Mouse (Mus musculus) stomach, postnatal 0 days (tissue): Measurements from ENCODE around the gene Garem2. TPM values are rescaled to one million over a fixed set of nuclear protein-coding genes. Genes with fewer than 3 reads are reported as not detected.
"Not testable (repeated sequence)": the region's sequence is repeated elsewhere in the genome, so short reads cannot be mapped to it uniquely, and the experiment has no call there.

Source experiments
- ATAC-seq: fragments of 200-750 bp; cut with Nextera tagmentation; 2 replicates; pipeline ENCODE4 v1.8.0; 2017; ENCODE audit not compliant: low FRiP score, low TSS enrichment
- DNase-seq: peaks from one replicate; pipeline ENCODE4 v3.0.0-alpha.2; 2016; ENCODE audit warnings: low spot score
- H3K27ac ChIP-seq: fragments of 300-500 bp; sonication (generic); replicated peaks from 2 replicates; pipeline ENCODE4 v1.5.1; 2014; ENCODE audit warnings: mild to moderate bottlenecking, control low read depth
- H3K27me3 ChIP-seq: fragments of 300-500 bp; sonication (generic); 2 replicates; pipeline ENCODE4 v1.6.1; 2014; ENCODE audit warnings: low read length; ENCODE audit not compliant: control insufficient read depth, insufficient read depth
- H3K36me3 ChIP-seq: fragments of 300-500 bp; sonication (generic); 2 replicates; pipeline ENCODE4 v1.6.1; 2014; ENCODE audit warnings: low read length, mixed read lengths; ENCODE audit not compliant: control insufficient read depth, insufficient read depth
- H3K4me1 ChIP-seq: fragments of 300-500 bp; sonication (generic); replicated peaks from 2 replicates; pipeline ENCODE4 v1.6.1; 2014; ENCODE audit warnings: antibody characterized with exemption; ENCODE audit not compliant: control insufficient read depth, insufficient read depth
- H3K4me2 ChIP-seq: fragments of 300-500 bp; sonication (generic); replicated peaks from 2 replicates; pipeline ENCODE4 v1.6.1; 2014; ENCODE audit warnings: low read depth, mild to moderate bottlenecking, control low read depth, moderate library complexity
- H3K4me3 ChIP-seq: fragments of 300-500 bp; sonication (generic); 2 replicates; pipeline ENCODE4 v1.5.1; 2014; ENCODE audit warnings: low read depth, low read length, control low read depth
- H3K9ac ChIP-seq: fragments of 300-500 bp; sonication (generic); 2 replicates; pipeline ENCODE4 v1.6.1; 2014; ENCODE audit warnings: mild to moderate bottlenecking, low read length, control low read depth, mixed read lengths
- H3K9me3 ChIP-seq: fragments of 300-500 bp; sonication (generic); 2 replicates; pipeline ENCODE4 v1.6.1; 2016; ENCODE audit warnings: low read length; ENCODE audit not compliant: control insufficient read depth
- CTCF ChIP-seq: IDR thresholded peaks from 2 replicates; pipeline ENCODE4 v1.5.1; 2016; ENCODE audit warnings: antibody characterized with exemption, low read depth, mild to moderate bottlenecking, moderate library complexity
- EP300 ChIP-seq: optimal IDR thresholded peaks from 2 replicates; pipeline ENCODE3; 2016; ENCODE audit warnings: antibody characterized with exemption
- WGBS: fragments of 180-500 bp; shearing (Covaris S2); extraction: QIAGEN DNeasy Blood & Tissue Kit; methylation state at CpG from one replicate; pipeline ENCODE4 v1.1.7; 2014; 5-methylcytosine and 5-hydroxymethylcytosine counted together
- polyA plus RNA-seq: library from polyadenylated mRNA; unstranded; fragments of >200 nt; fragmentation: Nextera tagmentation; extraction: Ambion mirVana; gene quantifications from 2 replicates; pipeline ENCODE4 v1.2.1, GENCODE M21; 2015

The Garem2 gene
- polyA plus RNA-seq, result 0.10 and 0.12 TPM in 2 replicates

- peak within 1 kb of the TSS; percentile 45; the same call in 1 of the 2 replicates for H3K9ac ChIP-seq
- ATAC-seq (0 out of 2 replicates have a peak, but pooled peaks have one; percentile 27), DNase-seq (no peak)
- H3K27ac ChIP-seq, result no peak within 1 kb of the TSS
- H3K4me2 ChIP-seq, result peak within 1 kb of the TSS; percentile 77
- WGBS, result 1% methylated on average over 48 of the region's 65 CpGs
- H3K27me3 ChIP-seq, result peaks cover 4% of the 10 kb centered on the region; the same call in 1 of the 2 replicates
- no peaks in the 10 kb centered on the region for H3K36me3 ChIP-seq
- H3K9me3 ChIP-seq, result no peaks in the 10 kb centered on the region
- H3K4me3 ChIP-seq, result peak within 1 kb of the TSS; percentile 44
- peaks cover 5% of the 10 kb centered on the region for H3K4me1 ChIP-seq
- no peak for TF ChIP-seq CTCF
- no peak for TF ChIP-seq EP300
These were observed at the start of gene Garem2 for GRCm38 (mm10) chr5:30104841-30105667. TSS of gene Garem2 (plus strand) at chr5:30105161.

- no peak overlapping the region for H3K27ac ChIP-seq
- no peak overlapping the region for H3K9ac ChIP-seq
- H3K9me3 ChIP-seq, result no peaks in the 10 kb centered on the region
- DNase-seq, result no peak
- no peak for ATAC-seq
- 87% methylated on average over 6 of the region's 6 CpGs for WGBS
- no peak overlapping the region for H3K4me2 ChIP-seq
- H3K4me1 ChIP-seq, result no peaks in the 10 kb centered on the region
- H3K36me3 ChIP-seq, result peaks cover 11% of the 10 kb centered on the region
- no peaks in the 10 kb centered on the region for H3K27me3 ChIP-seq
- TF ChIP-seq CTCF, result no peak
- TF ChIP-seq EP300, result no peak
- no peak overlapping the region for H3K4me3 ChIP-seq
These were observed 46.7 kb upstream of the Garem2 start for GRCm38 (mm10) chr5:30058216-30058731.

GRCm38 (mm10) chr5:30059607-30060006 lies 45.4 kb upstream of the Garem2 start:
- H3K4me2 ChIP-seq, DNase-seq: not testable (repeated sequence)

GRCm38 (mm10) chr5:30067726-30068125 lies 37.2 kb upstream of the Garem2 start:
- H3K9ac ChIP-seq, result no peak overlapping the region
- H3K4me1 ChIP-seq, result no peaks in the 10 kb centered on the region
- H3K4me2 ChIP-seq, result no peak overlapping the region
- no peaks in the 10 kb centered on the region for H3K27me3 ChIP-seq
- no peak overlapping the region for H3K27ac ChIP-seq
- no peaks in the 10 kb centered on the region for H3K9me3 ChIP-seq
- H3K36me3 ChIP-seq, result peaks cover 6% of the 10 kb centered on the region; the same call in 1 of the 2 replicates
- TF ChIP-seq CTCF, result no peak
- TF ChIP-seq EP300, result no peak
- DNase-seq (no peak), ATAC-seq (no peak)
- no peak overlapping the region for H3K4me3 ChIP-seq
- 67% methylated on average over 6 of the region's 6 CpGs for WGBS

More at GRCm38 (mm10) chr5:30059607-30060006, 45.4 kb upstream of the Garem2 start:
- H3K36me3 ChIP-seq, result peaks cover 11% of the 10 kb centered on the region
- not testable (repeated sequence) for H3K9ac ChIP-seq, ATAC-seq, H3K9me3 ChIP-seq, H3K27me3 ChIP-seq, H3K4me3 ChIP-seq, H3K27ac ChIP-seq, H3K4me1 ChIP-seq
- 80% methylated on average over 5 of the region's 5 CpGs for WGBS

- Histone ChIP-seq H3K9ac (no peak overlapping the region), H3K27me3 (no peaks in the 10 kb centered on the region), H3K4me3 (no peak overlapping the region), H3K4me1 (no peaks in the 10 kb centered on the region), H3K9me3 (no peaks in the 10 kb centered on the region), H3K27ac (no peak overlapping the region), H3K36me3 (peaks cover 6% of the 10 kb centered on the region; the same call in 1 of the 2 replicates), H3K4me2 (0 out of 2 replicates have a peak overlapping the region, but pooled peaks have one; percentile 11)
- WGBS, result 63% methylated on average over 6 of the region's 6 CpGs
- ATAC-seq (no peak), DNase-seq (no peak)
- TF ChIP-seq EP300, result no peak
- no peak for TF ChIP-seq CTCF
These were observed 33.3 kb upstream of the Garem2 start for GRCm38 (mm10) chr5:30071677-30072076.

- 36% methylated on average over 3 of the region's 3 CpGs for WGBS
- no peaks in the 10 kb centered on the region for H3K9me3 ChIP-seq
These were observed 32.6 kb upstream of the Garem2 start for GRCm38 (mm10) chr5:30072377-30072776.

More at GRCm38 (mm10) chr5:30072377-30072776, 32.6 kb upstream of the Garem2 start:
- no peak overlapping the region for H3K27ac ChIP-seq
- peak overlapping the region; percentile 89 for H3K4me2 ChIP-seq
- no peak for ATAC-seq
- no peak for DNase-seq
- no peaks in the 10 kb centered on the region for H3K27me3 ChIP-seq
- no peaks in the 10 kb centered on the region for H3K4me1 ChIP-seq
- peaks cover 6% of the 10 kb centered on the region; the same call in 1 of the 2 replicates for H3K36me3 ChIP-seq
- H3K9ac ChIP-seq, result no peak overlapping the region
- peak overlapping the region; percentile 66 for H3K4me3 ChIP-seq
- TF ChIP-seq CTCF, result no peak
- TF ChIP-seq EP300, result no peak
